Mouse (Mus musculus) heart, postnatal 0 days (tissue): ENCODE data around the gene Pitpnm1.

Experiments
- CTCF ChIP-seq: IDR thresholded peaks from 2 replicates; pipeline ENCODE4 v1.5.1; 2016; ENCODE audit warnings: antibody characterized with exemption, control low read depth, low read depth
- EP300 ChIP-seq: IDR thresholded peaks from 2 replicates; pipeline ENCODE4 v1.6.1; 2016; ENCODE audit warnings: antibody characterized with exemption, low read depth

DNA sequence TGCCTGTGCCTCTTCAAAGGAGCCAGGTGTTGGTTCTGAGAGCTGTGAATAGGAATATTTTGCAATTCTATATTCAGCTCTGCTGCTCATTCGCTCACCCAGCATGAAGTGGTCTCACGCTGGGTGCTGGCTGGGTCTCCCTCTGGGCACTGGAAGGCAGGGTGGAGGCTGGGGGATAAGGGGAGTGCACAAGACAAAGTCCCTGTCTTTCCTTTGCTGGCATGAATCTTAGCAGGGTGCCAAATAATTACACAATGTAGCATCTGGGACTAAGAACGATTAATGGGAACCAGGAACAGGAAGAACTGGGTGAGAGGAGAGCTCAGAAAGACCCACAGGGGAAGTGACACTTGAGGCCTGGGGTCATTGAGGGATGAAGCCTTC is 47.2 kb downstream of the Pitpnm1 start:
- TF ChIP-seq CTCF, result no peak
- no peak for TF ChIP-seq EP300
